Mouse (Mus musculus): ENCODE measurements around the gene Chn1.

Chn1 gene

GRCm38 (mm10) chr2:73745647-73746374, 29.3 kb downstream of the Chn1 start:
- peak in 1 of 2 experiments; percentile 52 for DNase-seq

DNA sequence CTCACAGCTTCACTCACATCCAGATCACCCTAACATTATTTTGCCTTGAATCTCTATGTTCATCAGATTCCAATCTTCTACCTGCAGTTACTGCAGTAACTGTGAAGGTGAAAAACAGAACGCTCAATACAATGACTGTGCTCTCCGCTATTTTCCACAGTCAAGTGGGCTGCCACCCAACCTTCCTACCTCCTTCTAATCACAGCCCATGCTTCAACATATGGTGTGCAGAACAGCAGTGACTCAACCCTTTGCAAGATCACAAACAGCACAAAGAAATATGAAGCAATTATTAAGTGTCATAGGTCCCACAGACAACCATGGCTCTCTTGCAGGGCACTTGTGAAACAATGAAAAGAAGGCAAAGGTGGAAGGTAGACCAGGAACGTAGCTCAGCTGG, 33.9 kb downstream of the Chn1 start:
- DNase-seq, result no peak

- no peak for DNase-seq
Observed at GRCm38 (mm10) chr2:73727868-73728267, 47.3 kb downstream of the Chn1 start.

- DNase-seq, result no peak
Observed at GRCm38 (mm10) chr2:73724934-73725333, 50.2 kb downstream of the Chn1 start.

GRCm38 (mm10) chr2:73721821-73722220, 53.3 kb downstream of the Chn1 start:
- peak; percentile 43 to 44 for DNase-seq

- no peak for DNase-seq
Observed at GRCm38 (mm10) chr2:73712481-73712880, 62.7 kb downstream of the Chn1 start.

DNA sequence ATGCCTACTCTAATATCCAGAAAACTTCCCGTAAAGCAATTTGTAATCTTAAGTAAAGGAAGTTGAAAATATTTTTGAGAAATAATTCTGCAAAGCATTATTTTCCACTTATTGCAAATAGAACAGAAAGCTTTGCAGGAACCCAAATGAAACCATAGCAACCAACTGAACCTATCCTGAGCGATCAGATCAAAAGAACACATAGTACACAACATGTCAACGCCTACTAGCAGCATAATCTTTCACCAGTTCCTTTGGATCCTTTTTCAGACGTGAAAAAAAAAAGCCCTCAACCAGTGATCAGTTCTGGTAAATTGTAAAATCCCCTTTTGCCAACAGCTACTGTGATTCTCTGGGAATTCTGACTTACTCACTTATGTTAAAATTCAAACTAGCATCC, 82.1 kb downstream of the Chn1 start:
- DNase-seq, result no peak

GRCm38 (mm10) chr2:73690783-73691604, 84.2 kb downstream of the Chn1 start:
- DNase-seq, result no peak

GRCm38 (mm10) chr2:73682500-73682899, 92.6 kb downstream of the Chn1 start:
- no peak for DNase-seq

GRCm38 (mm10) chr2:73680425-73681027, 94.6 kb downstream of the Chn1 start:
- no peak for DNase-seq

DNA sequence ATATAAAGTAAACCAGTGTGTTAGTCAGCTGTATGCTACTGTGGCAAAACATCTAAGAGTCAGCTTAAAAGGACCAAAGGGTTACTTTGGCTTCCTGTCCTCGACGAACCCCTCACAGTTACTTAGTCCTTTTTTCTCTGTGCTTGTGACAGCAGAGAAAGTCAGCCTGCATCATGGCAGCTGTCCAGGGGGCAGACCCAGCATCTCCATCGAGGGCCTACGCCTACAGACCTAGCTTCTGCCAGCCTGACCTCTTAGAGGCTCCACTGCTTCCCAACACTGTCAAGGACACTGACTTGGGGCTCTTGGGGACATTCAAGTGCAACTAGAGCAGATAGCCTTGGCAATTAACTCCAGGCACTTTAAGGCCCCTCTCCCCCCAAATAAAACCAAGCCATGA, 106.5 kb downstream of the Chn1 start:
- DNase-seq, result peak; percentile 15 to 51

- no peak for DNase-seq
Observed at GRCm38 (mm10) chr2:73660566-73661134, 114.5 kb downstream of the Chn1 start.

DNA sequence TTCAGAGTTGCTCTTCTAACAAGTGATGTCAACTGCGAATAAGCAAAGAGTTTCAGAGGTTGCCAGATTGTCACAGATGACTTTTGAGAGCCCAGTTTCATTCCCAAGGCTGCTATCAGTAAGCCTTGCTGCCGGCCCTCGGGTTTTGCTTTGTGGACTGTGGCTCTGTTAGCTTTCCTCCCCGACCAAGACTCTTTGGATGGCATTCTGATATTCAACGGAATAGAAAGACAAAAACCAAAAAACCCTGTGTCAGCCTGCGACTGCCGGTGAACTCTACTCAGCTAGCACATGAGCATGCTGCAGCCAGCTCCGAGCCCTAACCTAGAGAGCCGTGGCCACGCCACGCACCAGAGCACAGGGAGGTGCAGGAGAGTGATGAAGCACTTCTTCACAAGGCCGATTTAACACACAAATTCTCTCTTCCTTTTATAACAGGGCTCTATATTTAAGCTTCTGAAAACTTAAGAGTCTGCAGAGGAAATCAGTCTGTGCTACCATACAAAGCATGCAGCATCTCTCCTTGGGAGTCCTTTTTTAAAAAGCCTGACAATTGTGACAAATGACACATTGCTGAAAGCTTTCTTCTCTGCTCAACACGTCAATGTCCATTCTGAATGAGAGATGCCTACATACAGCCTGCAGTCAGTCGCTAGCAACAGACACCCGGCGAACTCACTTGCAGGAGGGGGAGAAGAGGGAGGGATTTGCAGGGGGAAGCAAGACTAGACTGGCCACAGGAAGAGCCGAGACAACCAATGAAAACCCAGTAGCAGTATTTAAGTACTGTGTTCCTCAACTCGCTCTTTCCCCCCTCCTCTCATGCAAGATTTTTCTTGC, 115.2 kb downstream of the Chn1 start:
- DNase-seq, result peak; percentile 19 to 47

GRCm38 (mm10) chr2:73659041-73659440, 116.1 kb downstream of the Chn1 start:
- no peak for DNase-seq

DNA sequence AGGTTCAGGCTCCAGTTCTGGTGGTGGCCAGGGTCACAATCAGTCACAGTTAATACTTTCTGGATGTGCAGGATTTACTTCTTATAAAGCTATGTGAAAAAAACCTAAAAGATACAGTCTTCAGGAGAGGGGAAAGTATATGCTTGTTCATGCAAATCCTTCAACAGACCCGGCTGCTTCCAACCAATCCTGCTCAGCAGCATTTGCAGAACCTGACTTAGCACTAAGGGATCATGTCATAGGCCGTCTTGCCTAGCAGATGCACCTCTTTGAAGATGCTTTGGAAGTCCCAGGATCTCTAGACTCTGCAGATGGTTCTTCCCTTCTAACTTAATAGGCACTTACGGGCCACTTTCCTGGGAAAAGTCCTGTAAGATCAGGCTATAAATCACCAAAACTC, 117.2 kb downstream of the Chn1 start:
- no peak for DNase-seq

- DNase-seq, result peak in 1 of 2 experiments; percentile 80
Observed at GRCm38 (mm10) chr2:73657151-73657550, 118.0 kb downstream of the Chn1 start.

DNA sequence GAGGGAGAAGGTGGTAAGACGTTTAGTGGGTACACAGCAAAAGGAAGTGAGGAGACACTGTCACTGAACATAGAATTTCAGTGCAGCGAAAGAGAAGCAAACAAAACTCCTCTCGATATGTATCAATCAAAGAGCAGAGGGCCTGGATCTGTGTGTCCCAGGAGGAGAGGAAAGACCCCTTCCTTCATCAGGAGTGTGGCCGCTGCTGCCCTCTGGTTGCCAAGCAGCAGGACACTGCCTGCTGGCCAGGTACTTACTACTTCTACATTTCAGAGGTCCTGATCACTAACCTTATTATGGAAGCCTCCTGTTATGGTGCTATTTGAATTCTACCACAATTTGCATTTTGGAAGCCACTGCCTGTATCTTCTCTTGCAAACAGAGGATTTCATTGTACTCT, 119.5 kb downstream of the Chn1 start:
- DNase-seq, result no peak

DNA sequence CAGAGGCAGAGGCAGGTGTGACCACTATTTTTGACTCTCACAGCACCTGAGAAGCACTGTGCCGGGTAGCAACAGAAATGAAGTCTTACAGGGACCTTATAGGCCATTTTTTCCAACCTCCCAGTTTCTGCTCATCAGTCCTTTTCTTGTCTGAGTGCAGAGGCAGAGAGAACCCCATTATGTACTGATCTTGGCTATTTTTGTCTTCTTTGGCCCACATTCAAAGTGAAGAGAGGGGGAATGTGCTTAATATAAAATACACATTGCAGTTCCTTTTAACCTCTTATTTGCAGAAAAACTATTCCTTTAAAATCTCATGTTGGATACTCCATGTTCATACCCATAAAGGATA, 120.3 kb downstream of the Chn1 start:
- no peak for DNase-seq

DNA sequence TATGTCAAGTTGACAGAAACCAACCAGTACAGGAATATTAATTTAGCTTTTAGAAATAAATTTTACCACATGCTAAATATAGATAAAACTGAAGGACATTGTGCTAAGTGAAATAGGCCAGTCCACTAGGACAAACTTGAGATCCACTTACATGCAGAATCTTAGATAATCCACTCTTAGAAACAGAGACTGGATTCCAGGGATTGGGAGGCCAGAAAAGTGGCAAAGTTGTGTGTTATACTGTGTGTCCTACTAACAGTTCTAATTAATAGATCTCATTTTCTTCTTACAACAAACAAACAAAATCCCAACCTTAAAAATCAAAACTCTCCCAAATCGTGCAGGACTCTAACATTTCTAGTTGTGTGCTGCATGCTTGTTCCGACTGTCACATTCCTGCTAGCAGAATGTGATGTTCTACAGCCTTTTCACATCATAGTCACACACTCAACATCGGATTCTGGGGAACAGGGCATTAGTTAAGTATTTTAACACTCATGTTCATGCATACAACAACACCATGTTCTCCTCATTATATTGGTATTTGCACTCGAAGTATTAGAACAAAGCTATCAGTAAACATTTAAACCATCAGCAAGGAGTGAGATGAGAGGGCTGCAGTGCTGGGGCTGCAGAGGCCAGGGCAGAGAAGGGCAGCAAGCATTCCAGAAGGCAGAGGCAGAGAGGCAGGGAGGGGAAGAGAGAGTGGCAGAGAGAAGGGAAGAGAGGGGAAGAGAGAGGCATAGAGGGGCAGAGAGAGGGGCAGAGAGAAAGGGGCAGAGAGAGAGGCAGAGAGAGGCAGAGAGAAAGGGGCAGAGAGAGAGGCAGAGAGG, 120.9 kb downstream of the Chn1 start:
- DNase-seq, result no peak

DNA sequence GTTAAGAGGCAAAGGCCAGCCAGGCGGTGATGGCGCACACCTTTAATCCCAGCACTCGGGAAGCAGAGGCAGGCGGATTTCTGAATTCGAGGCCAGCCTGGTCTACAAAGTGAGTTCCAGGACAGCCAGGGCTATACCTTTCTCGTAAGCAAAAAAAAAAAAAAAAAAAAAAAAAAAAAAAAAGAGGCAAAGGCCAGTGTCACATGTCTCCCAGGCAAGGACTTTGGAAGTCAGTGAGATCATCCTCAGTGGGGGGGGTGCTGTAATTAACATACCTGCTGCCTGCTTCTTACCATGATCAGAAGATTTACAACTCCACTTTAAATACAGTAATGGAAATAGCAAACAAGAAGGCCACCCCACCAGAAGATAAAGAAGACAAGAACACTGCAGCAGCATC, 137.5 kb downstream of the Chn1 start:
- DNase-seq, result peak; percentile 22 to 55

DNA sequence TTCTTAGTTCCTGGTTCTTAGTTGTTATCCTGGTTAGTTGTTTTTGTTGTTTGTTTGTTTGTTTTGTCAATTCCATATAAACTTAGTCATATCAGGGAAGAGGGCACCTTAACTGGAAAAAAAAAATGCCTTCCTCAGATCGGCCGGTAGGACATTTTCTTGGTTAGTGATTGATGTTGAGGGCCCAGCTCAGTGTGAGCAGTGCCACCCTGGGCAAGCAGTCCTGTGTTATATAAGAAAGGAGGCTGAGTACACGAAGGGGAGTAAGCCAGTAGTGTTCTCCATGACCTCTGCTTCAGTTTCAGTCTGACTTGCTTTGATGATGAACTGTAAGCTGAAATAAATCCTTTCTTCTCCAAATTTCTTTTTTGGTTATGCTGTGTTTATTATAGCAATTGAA, 138.8 kb downstream of the Chn1 start:
- DNase-seq, result peak in 1 of 2 experiments; percentile 76

GRCm38 (mm10) chr2:73631816-73632215, 143.3 kb downstream of the Chn1 start:
- no peak for DNase-seq
